Mouse (Mus musculus) heart, embryonic 13.5 days (tissue): ENCODE measurements around the gene Snx30. TPM values are rescaled to one million over a fixed set of nuclear protein-coding genes. Genes with fewer than 3 reads are reported as not detected.

Source experiments
- ATAC-seq: fragments of 200-750 bp; cut with Nextera tagmentation; 2 replicates; pipeline ENCODE4 v1.8.0; 2017; ENCODE audit warnings: moderate TSS enrichment; ENCODE audit not compliant: insufficient number of reproducible peaks, low FRiP score, low TSS enrichment; ENCODE audit errors: extremely low read depth
- H3K27ac ChIP-seq: fragments of 300-500 bp; sonication (generic); replicated peaks from 2 replicates; pipeline ENCODE4 v1.5.1; 2015; ENCODE audit warnings: moderate library complexity, mild to moderate bottlenecking, inconsistent platforms
- H3K27me3 ChIP-seq: fragments of 300-500 bp; sonication (generic); replicated peaks from 2 replicates; pipeline ENCODE4 v1.6.1; 2015; ENCODE audit warnings: mild to moderate bottlenecking, inconsistent platforms
- H3K36me3 ChIP-seq: fragments of 300-500 bp; sonication (generic); 2 replicates; pipeline ENCODE4 v1.6.1; 2015; ENCODE audit warnings: mild to moderate bottlenecking, inconsistent platforms
- H3K4me1 ChIP-seq: fragments of 300-500 bp; sonication (generic); 2 replicates; pipeline ENCODE4 v1.6.1; 2015; ENCODE audit warnings: inconsistent platforms
- H3K4me2 ChIP-seq: fragments of 300-500 bp; sonication (generic); 2 replicates; pipeline ENCODE4 v1.6.1; 2015; ENCODE audit warnings: inconsistent platforms, mild to moderate bottlenecking, moderate library complexity
- H3K4me3 ChIP-seq: fragments of 300-500 bp; sonication (generic); 2 replicates; pipeline ENCODE4 v1.5.1; 2015; ENCODE audit warnings: moderate library complexity, mild to moderate bottlenecking, inconsistent platforms
- H3K9ac ChIP-seq: fragments of 300-500 bp; sonication (generic); 2 replicates; pipeline ENCODE4 v1.6.1; 2015; ENCODE audit warnings: inconsistent platforms, mild to moderate bottlenecking, moderate library complexity
- H3K9me3 ChIP-seq: fragments of 300-500 bp; sonication (generic); 2 replicates; pipeline ENCODE4 v1.6.1; 2016; ENCODE audit warnings: inconsistent platforms
- WGBS: fragments of 180-500 bp; shearing (Covaris S2); methylation state at CpG from one replicate; pipeline ENCODE4 v1.1.7; 2015; ENCODE audit warnings: mixed read lengths; 5-methylcytosine and 5-hydroxymethylcytosine counted together
- polyA plus RNA-seq: library from polyadenylated mRNA; unstranded; fragments of >200 nt; fragmentation: Nextera tagmentation; extraction: Ambion mirVana; gene quantifications from 2 replicates; pipeline ENCODE4 v1.2.1, GENCODE M21; 2015

Snx30 gene
- 4.1 and 4.4 TPM in 2 replicates for polyA plus RNA-seq

GRCm38 (mm10) chr4:59805181-59805967, at the start of gene Snx30:
Gene Snx30 (plus strand): TSS chr4:59805840.
- no peaks in the 10 kb centered on the region for H3K27me3 ChIP-seq
- ATAC-seq: peak; percentile 83
- no peaks in the 10 kb centered on the region for H3K9me3 ChIP-seq
- H3K27ac ChIP-seq: peak within 1 kb of the TSS; percentile 70
- H3K36me3 ChIP-seq: peaks cover 4% of the 10 kb centered on the region; the same call in 1 of the 2 replicates
- peak within 1 kb of the TSS; percentile 99 for H3K4me2 ChIP-seq
- WGBS: 4% methylated on average over 32 of the region's 45 CpGs
- peak within 1 kb of the TSS; percentile 95 for H3K9ac ChIP-seq
- H3K4me3 ChIP-seq: peak within 1 kb of the TSS; percentile 97
- peaks cover 26% of the 10 kb centered on the region for H3K4me1 ChIP-seq

GRCm38 (mm10) chr4:59756332-59757082, 49.1 kb upstream of the Snx30 start:
- H3K27me3 ChIP-seq: no peaks in the 10 kb centered on the region
- ATAC-seq: no peak
- H3K4me3 ChIP-seq: no peak overlapping the region
- no peak overlapping the region for H3K9ac ChIP-seq
- H3K9me3 ChIP-seq: no peaks in the 10 kb centered on the region
- 61% methylated on average over 9 of the region's 9 CpGs for WGBS
- H3K4me2 ChIP-seq: no peak overlapping the region
- no peak overlapping the region for H3K27ac ChIP-seq
- H3K36me3 ChIP-seq: peaks cover 13% of the 10 kb centered on the region
- H3K4me1 ChIP-seq: peaks cover 34% of the 10 kb centered on the region

DNA sequence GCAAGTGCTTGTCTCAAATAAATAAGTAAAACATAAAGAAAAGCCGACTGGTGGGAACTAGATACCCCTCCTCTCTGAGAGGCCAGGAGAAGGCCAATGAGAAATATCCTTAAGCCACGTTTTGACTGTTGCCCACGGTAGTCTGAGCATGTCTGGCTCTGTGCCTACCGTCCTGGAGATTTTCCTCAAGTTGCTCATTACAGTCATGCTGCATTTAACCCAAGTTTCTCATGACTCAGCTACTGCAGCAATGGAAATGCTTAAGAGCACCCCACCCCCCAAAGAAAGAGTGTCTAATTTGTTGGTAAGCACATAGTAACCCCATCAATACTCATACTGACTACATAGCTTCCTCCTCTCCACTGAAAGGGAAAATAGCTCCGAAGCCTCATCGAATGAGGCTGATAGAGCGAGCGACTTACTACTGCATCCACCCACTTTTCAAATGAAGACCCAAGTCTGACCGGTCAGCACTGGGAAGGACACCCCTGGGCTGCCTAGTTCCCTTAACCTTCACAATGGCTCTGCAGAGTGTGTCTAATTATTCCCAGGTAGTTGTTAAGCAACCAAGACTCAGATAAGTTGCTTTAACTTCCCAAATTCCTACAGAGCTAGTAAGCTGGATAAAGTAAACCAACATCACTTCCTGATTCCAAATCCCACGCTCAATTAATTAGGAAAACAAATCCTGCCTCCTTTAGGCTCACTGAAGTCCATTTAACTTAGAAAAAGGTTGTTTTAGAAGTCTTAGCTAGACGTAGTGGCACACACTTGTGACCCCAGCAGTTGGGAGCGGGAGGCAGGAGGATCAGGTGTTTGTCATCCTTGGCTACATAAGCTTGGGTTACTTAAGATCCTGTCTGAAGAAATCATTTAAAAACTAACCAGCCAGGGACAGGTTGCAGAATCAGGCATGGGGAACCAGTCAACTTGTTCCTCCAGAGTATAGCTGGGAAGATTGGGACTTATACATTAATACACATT, 47.9 kb upstream of the Snx30 start:
- Histone ChIP-seq H3K4me2 (no peak overlapping the region), H3K9me3 (no peaks in the 10 kb centered on the region), H3K4me1 (peaks cover 34% of the 10 kb centered on the region), H3K4me3 (no peak overlapping the region), H3K9ac (no peak overlapping the region), H3K36me3 (peaks cover 2% of the 10 kb centered on the region; the same call in 1 of the 2 replicates), H3K27me3 (no peaks in the 10 kb centered on the region), H3K27ac (no peak overlapping the region)
- ATAC-seq: no peak
- 78% methylated on average over 12 of the region's 12 CpGs for WGBS

- WGBS: 62% methylated on average over 4 of the region's 4 CpGs
- no peak for ATAC-seq
- no peaks in the 10 kb centered on the region for H3K36me3 ChIP-seq
These were observed 45.6 kb upstream of the Snx30 start for GRCm38 (mm10) chr4:59760016-59760415.

DNA sequence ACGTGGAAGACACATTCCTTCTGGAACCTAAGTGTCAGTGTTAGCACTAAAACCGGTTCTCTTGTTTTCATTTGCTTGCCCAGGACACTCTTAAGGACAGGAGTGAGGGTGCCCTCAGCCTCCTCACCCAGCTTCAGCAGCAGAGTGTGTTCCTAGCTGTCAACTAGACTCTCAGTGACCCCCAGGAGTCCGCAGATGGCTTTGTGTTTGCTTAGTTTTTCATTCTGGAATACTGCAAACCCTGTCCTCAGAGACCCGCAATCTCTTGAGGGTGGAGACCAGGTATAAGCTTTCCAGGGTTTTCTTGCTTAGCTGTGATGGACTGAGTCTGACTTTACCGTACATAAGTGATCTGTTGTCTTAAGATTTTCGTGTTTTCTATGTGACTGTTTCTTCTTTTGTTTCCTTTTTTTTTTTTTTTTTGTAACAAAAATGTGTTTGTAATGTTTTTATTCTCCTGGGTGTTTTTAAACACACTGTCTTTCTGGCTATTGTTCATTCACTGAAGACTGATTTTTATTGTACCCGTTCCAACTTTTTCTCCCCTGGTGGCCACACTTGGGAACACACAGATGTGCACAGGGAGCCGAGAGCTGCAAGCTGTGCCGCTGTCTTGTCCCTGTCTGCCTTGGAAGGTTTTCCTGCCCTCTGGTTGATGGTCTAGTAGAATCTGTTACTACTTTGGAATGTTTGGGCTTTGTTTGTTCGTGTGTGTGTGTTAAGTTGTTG, 44.8 kb upstream of the Snx30 start:
- Histone ChIP-seq H3K36me3 (no peaks in the 10 kb centered on the region), H3K27me3 (no peaks in the 10 kb centered on the region), H3K4me2 (no peak overlapping the region), H3K9me3 (no peaks in the 10 kb centered on the region), H3K4me1 (peaks cover 44% of the 10 kb centered on the region), H3K27ac (no peak overlapping the region), H3K9ac (no peak overlapping the region), H3K4me3 (no peak overlapping the region)
- no peak for ATAC-seq
- 56% methylated on average over 10 of the region's 10 CpGs for WGBS

More at GRCm38 (mm10) chr4:59760016-59760415, 45.6 kb upstream of the Snx30 start:
- no peaks in the 10 kb centered on the region for H3K27me3 ChIP-seq
- no peak overlapping the region for H3K4me3 ChIP-seq
- H3K4me1 ChIP-seq: peaks cover 36% of the 10 kb centered on the region
- H3K27ac ChIP-seq: no peak overlapping the region
- no peaks in the 10 kb centered on the region for H3K9me3 ChIP-seq
- H3K9ac ChIP-seq: no peak overlapping the region
- no peak overlapping the region for H3K4me2 ChIP-seq

GRCm38 (mm10) chr4:59761365-59761729, 44.3 kb upstream of the Snx30 start:
- Histone ChIP-seq H3K4me1 (peaks cover 43% of the 10 kb centered on the region), H3K9ac (no peak overlapping the region), H3K36me3 (no peaks in the 10 kb centered on the region), H3K27me3 (no peaks in the 10 kb centered on the region), H3K4me2 (no peak overlapping the region), H3K27ac (no peak overlapping the region), H3K9me3 (no peaks in the 10 kb centered on the region), H3K4me3 (no peak overlapping the region)
- ATAC-seq: no peak
- WGBS: 72% methylated on average over 4 of the region's 4 CpGs

DNA sequence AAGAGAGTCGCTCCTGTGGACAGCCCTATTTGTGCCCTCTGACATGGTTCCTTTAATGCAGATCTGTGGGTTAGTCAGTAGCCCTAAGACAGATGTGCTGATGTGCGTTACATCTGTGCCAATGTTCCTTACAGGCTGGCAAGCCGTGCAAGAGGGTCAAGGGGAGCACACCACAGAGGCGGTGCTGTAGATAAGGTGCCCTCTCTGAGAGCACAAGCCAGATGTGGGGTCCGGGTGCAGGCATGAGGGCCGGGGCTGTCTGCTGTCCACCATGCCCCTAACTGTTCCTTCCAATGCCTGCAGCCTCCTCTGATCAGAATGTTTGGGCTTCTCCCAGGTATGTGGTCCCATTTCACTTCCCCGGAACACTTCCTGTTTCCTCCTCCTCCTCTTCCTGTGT, 40.7 kb upstream of the Snx30 start:
- H3K27ac ChIP-seq: peak overlapping the region; percentile 66
- H3K36me3 ChIP-seq: peaks cover 10% of the 10 kb centered on the region
- H3K4me2 ChIP-seq: peak overlapping the region; percentile 40
- WGBS: 46% methylated on average over 7 of the region's 7 CpGs
- H3K4me3 ChIP-seq: no peak overlapping the region
- ATAC-seq: no peak
- no peaks in the 10 kb centered on the region for H3K9me3 ChIP-seq
- H3K27me3 ChIP-seq: no peaks in the 10 kb centered on the region
- peaks cover 27% of the 10 kb centered on the region for H3K4me1 ChIP-seq
- 0 out of 2 replicates have a peak overlapping the region, but pooled peaks have one; percentile 24 for H3K9ac ChIP-seq

GRCm38 (mm10) chr4:59765385-59766005, 40.1 kb upstream of the Snx30 start:
- Histone ChIP-seq H3K27me3 (no peaks in the 10 kb centered on the region), H3K4me2 (peak overlapping the region; percentile 40), H3K4me1 (peaks cover 24% of the 10 kb centered on the region), H3K27ac (peak overlapping the region; percentile 66), H3K4me3 (no peak overlapping the region), H3K9ac (no peak overlapping the region), H3K9me3 (no peaks in the 10 kb centered on the region), H3K36me3 (peaks cover 15% of the 10 kb centered on the region)
- WGBS: 35% methylated on average over 7 of the region's 7 CpGs
- ATAC-seq: no peak

GRCm38 (mm10) chr4:59767717-59768116, 37.9 kb upstream of the Snx30 start:
- Histone ChIP-seq H3K36me3 (peaks cover 36% of the 10 kb centered on the region), H3K27me3 (no peaks in the 10 kb centered on the region), H3K9me3 (no peaks in the 10 kb centered on the region), H3K4me1 (peaks cover 31% of the 10 kb centered on the region), H3K27ac (no peak overlapping the region), H3K4me2 (no peak overlapping the region), H3K9ac (no peak overlapping the region), H3K4me3 (no peak overlapping the region)
- no peak for ATAC-seq
- WGBS: 72% methylated on average over 2 of the region's 2 CpGs
